Mouse (Mus musculus) liver, postnatal 0 days (tissue): ENCODE data around the gene Tmem135.
"Not testable (repeated sequence)": the region's sequence is repeated elsewhere in the genome, so short reads cannot be mapped to it uniquely, and the experiment has no call there.

ENCODE experiments used
- CTCF ChIP-seq: sonication (generic); IDR thresholded peaks from 2 replicates; pipeline ENCODE4 v1.5.1; 2016; ENCODE audit warnings: antibody characterized with exemption, low read depth
- EP300 ChIP-seq: IDR thresholded peaks from 2 replicates; pipeline ENCODE4 v1.6.1; 2016; ENCODE audit warnings: antibody characterized with exemption, low read depth, mild to moderate bottlenecking

DNA sequence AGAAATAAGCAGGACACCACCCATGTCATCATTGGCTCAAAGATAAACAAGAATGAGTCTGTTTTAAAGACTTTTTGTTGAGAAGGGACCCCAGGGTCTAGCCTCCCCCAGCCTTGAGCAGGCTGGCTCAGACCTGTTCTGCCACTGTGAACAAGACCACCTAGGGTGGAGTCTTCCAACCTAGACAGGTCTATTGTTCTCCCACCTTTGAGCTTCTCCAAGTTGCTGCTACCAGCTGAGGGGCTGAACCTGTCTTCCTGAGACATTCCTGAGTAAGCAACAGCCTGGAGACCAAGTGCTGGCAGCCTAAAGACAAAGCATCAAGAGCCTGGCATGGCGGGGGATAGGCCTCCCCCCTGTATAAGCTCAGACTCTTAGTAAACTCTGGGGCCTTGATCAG, 86.9 kb downstream of the Tmem135 start:
- TF ChIP-seq CTCF, EP300: not testable (repeated sequence)
